Mouse (Mus musculus) lung, adult 2 months (tissue): Measurements from ENCODE around the gene Gramd1b.

Experiments
- CTCF ChIP-seq: fragments of 200-500 bp; IDR thresholded peaks from 2 replicates; pipeline ENCODE4 v1.5.1; 2011; ENCODE audit warnings: mild to moderate bottlenecking, low read length, control low read depth; ENCODE audit not compliant: insufficient read depth
- POLR2A ChIP-seq: fragments of 200-500 bp; IDR thresholded peaks from 2 replicates; pipeline ENCODE4 v1.6.1; 2011; ENCODE audit warnings: low read depth, mild to moderate bottlenecking, control low read depth, low read length, borderline replicate concordance; ENCODE audit errors: extremely low read depth

- TF ChIP-seq POLR2A (no peak), CTCF (no peak)
These were observed 83.9 kb downstream of the Gramd1b start for GRCm38 (mm10) chr9:40447265-40447664.
